Mouse (Mus musculus) spleen, embryonic (tissue): ENCODE data around the gene Zfand2b.

Experiments used
- CTCF ChIA-PET: fragments of 350-600 bp; sonication (Branson Sonifier 250); formaldehyde crosslinking; loops from one replicate; lab custom pipeline; 2022; lab: Charles Lee

Zfand2b gene

GRCm38 (mm10) chr1:75159540-75160255, 8.7 kb upstream of the Zfand2b start:
- CTCF ChIA-PET = interaction anchor here (0.6 kb wide), 1 partner anchor 766 kb away, joined by 18 read pairs; no protein-coding TSS in a partner anchor

GRCm38 (mm10) chr1:75160256-75160617, 8.2 kb upstream of the Zfand2b start:
- CTCF ChIA-PET = interaction anchor here (0.5 to 0.6 kb wide), 2 partner anchors 303 to 767 kb away, joined by 3 to 18 read pairs; no protein-coding TSS in a partner anchor

- CTCF ChIA-PET = interaction anchor here (0.7 kb wide), 1 partner anchor 68 kb away, joined by 4 read pairs; the partner anchor contains the start of gene Dnajb2
Measured at GRCm38 (mm10) chr1:75168093-75168471, 364 bp upstream of the Zfand2b start.

- CTCF ChIA-PET = no interaction called here
Measured at GRCm38 (mm10) chr1:75179334-75180104, 11.1 kb downstream of the Zfand2b start.

- CTCF ChIA-PET = interaction anchor here (0.6 kb wide), 1 partner anchor 266 kb away, joined by 3 read pairs; no protein-coding TSS in a partner anchor
Measured at GRCm38 (mm10) chr1:75180105-75180590, 11.7 kb downstream of the Zfand2b start, which contains the start of gene Abcb6. Abcb6 (minus strand) TSS chr1:75180392.

GRCm38 (mm10) chr1:75180741-75181140, 12.3 kb downstream of the Zfand2b start:
- CTCF ChIA-PET = interaction anchor here (0.6 kb wide), 2 partner anchors 11 to 266 kb away, joined by 3 read pairs; no protein-coding TSS in a partner anchor

GRCm38 (mm10) chr1:75181377-75181870, 13.0 kb downstream of the Zfand2b start:
- CTCF ChIA-PET = no interaction called here

GRCm38 (mm10) chr1:75182160-75182559, 13.7 kb downstream of the Zfand2b start:
- CTCF ChIA-PET = no interaction called here

- CTCF ChIA-PET = no interaction called here
Measured at GRCm38 (mm10) chr1:75185495-75185894, 17.0 kb downstream of the Zfand2b start.

GRCm38 (mm10) chr1:75187126-75187525, 18.7 kb downstream of the Zfand2b start:
- CTCF ChIA-PET = no interaction called here

- CTCF ChIA-PET = no interaction called here
Measured at GRCm38 (mm10) chr1:75187914-75188483, 19.6 kb downstream of the Zfand2b start.

- CTCF ChIA-PET = interaction anchor here (0.5 kb wide), 1 partner anchor 345 kb away, joined by 3 read pairs; no protein-coding TSS in a partner anchor
Measured at GRCm38 (mm10) chr1:75190577-75190976, 22.1 kb downstream of the Zfand2b start.

GRCm38 (mm10) chr1:75191258-75191621, 22.8 kb downstream of the Zfand2b start:
- CTCF ChIA-PET = interaction anchor here (0.5 kb wide), 1 partner anchor 10 kb away, joined by 3 read pairs; no protein-coding TSS in a partner anchor

- CTCF ChIA-PET = interaction anchor here (0.5 kb wide), 1 partner anchor 11 kb away, joined by 3 read pairs; no protein-coding TSS in a partner anchor
Measured at GRCm38 (mm10) chr1:75191622-75192402, 23.4 kb downstream of the Zfand2b start, which contains the start of the genes Ankzf1 and Atg9a. Ankzf1 (plus strand) TSS chr1:75192151. Atg9a (minus strand) TSS chr1:75192196.

- CTCF ChIA-PET = no interaction called here
Measured at GRCm38 (mm10) chr1:75192452-75192851, 24.0 kb downstream of the Zfand2b start.

- CTCF ChIA-PET = no interaction called here
Measured at GRCm38 (mm10) chr1:75201236-75201635, 32.8 kb downstream of the Zfand2b start.

GRCm38 (mm10) chr1:75208967-75209678, 40.7 kb downstream of the Zfand2b start:
- CTCF ChIA-PET = no interaction called here

- CTCF ChIA-PET = no interaction called here
Measured at GRCm38 (mm10) chr1:75210136-75211087, 42.0 kb downstream of the Zfand2b start, which contains the start of the genes Glb1l and Stk16. Glb1l (minus strand) TSS chr1:75210813. Stk16 (plus strand) TSS chr1:75210838.
